Mouse (Mus musculus) lung, embryonic 14.5 days (tissue): ENCODE data around the gene Camk2d. TPM values are rescaled to one million over a fixed set of nuclear protein-coding genes. Genes with fewer than 3 reads are reported as not detected.

Experiments used
- ATAC-seq: fragments of 200-750 bp; cut with Nextera tagmentation; 2 replicates; pipeline ENCODE4 v1.8.0; 2017; ENCODE audit warnings: mild to moderate bottlenecking, moderate TSS enrichment, moderate library complexity; ENCODE audit not compliant: insufficient read depth
- DNase-seq: peaks from one replicate; pipeline ENCODE4 v3.0.0-alpha.2; 2015
- H3K27ac ChIP-seq: fragments of 300-500 bp; sonication (generic); 2 replicates; pipeline ENCODE4 v1.5.1; 2014; ENCODE audit warnings: low read depth, mild to moderate bottlenecking, moderate library complexity
- H3K27me3 ChIP-seq: fragments of 300-500 bp; sonication (generic); 2 replicates; pipeline ENCODE4 v1.6.1; 2014; ENCODE audit warnings: low read length, control low read depth; ENCODE audit not compliant: insufficient read depth
- H3K36me3 ChIP-seq: fragments of 300-500 bp; sonication (generic); 2 replicates; pipeline ENCODE4 v1.6.1; 2014; ENCODE audit warnings: control low read depth; ENCODE audit not compliant: insufficient read depth
- H3K4me1 ChIP-seq: fragments of 300-500 bp; sonication (generic); 2 replicates; pipeline ENCODE4 v1.6.1; 2014; ENCODE audit warnings: antibody characterized with exemption, control low read depth; ENCODE audit not compliant: insufficient read depth
- H3K4me2 ChIP-seq: fragments of 300-500 bp; sonication (generic); 2 replicates; pipeline ENCODE4 v1.6.1; 2014; ENCODE audit warnings: mild to moderate bottlenecking
- H3K4me3 ChIP-seq: fragments of 300-500 bp; sonication (generic); 2 replicates; pipeline ENCODE4 v1.5.1; 2014; ENCODE audit warnings: low read depth, low read length
- H3K9ac ChIP-seq: fragments of 300-500 bp; sonication (generic); 2 replicates; pipeline ENCODE4 v1.6.1; 2014
- H3K9me3 ChIP-seq: fragments of 300-500 bp; sonication (generic); 2 replicates; pipeline ENCODE4 v1.6.1; 2016; ENCODE audit warnings: low read depth, low read length, control low read depth
- CTCF ChIP-seq: IDR thresholded peaks from 2 replicates; pipeline ENCODE4 v1.5.1; 2016; ENCODE audit warnings: antibody characterized with exemption, low read depth
- WGBS: fragments of 180-500 bp; shearing (Covaris S2); extraction: QIAGEN DNeasy Blood & Tissue Kit; methylation state at CpG from one replicate; pipeline ENCODE4 v1.1.7; 2014; 5-methylcytosine and 5-hydroxymethylcytosine counted together
- polyA plus RNA-seq: library from polyadenylated mRNA; unstranded; fragments of >200 nt; fragmentation: Nextera tagmentation; extraction: Ambion mirVana; gene quantifications from 2 replicates; pipeline ENCODE4 v1.2.1, GENCODE M21; 2014

Camk2d gene
- polyA plus RNA-seq, 1 experiment from 2014 or later, result 43.2 TPM

DNA sequence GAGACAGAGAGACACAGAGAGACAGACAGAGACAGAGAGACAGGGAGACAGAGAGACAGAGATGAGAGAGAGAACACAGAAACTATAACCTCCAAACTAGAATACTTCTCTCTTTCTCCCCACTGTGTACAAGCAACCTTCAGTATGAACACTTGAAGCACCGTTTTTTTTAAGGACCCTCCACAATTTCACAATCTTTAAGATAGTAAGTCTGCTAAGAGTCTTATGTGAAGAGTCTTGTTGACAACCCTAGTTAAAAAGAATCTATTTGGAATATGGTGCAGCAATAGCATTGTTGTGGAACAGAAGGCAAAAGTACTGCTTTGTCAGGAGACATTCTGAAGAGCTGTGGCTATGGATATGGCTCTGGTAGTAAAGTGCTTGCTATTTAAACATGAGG is 274.6 kb downstream of the Camk2d start:
- Histone ChIP-seq H3K27ac (no peak overlapping the region), H3K9me3 (no peaks in the 10 kb centered on the region), H3K4me2 (no peak overlapping the region), H3K4me3 (no peak overlapping the region), H3K4me1 (no peaks in the 10 kb centered on the region), H3K27me3 (no peaks in the 10 kb centered on the region), H3K36me3 (no peaks in the 10 kb centered on the region), H3K9ac (no peak overlapping the region)
- no peak for DNase-seq
- 57% methylated on average over 1 of the region's 1 CpGs for WGBS
- no peak for ATAC-seq
- TF ChIP-seq CTCF, result no peak

DNA sequence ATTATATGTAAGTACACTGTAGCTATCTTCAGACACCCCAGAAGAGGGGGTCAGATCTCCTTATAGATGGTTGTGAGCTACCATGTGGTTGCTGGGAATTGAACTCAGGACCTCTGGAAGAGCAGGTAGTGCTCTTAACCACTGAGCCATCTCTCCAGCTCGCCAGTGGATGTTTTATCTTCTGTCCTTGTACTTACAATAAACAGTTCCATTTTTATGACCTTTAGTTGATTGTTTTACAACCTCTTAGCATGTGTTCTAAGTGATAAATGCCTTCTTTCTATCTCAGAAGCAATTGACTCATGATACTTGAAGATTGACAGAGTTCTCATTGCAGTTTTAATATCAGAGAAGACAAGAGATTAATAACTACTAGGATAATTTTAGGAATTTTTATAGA is 282.1 kb downstream of the Camk2d start:
- no peaks in the 10 kb centered on the region for H3K27me3 ChIP-seq
- H3K4me3 ChIP-seq, result no peak overlapping the region
- no peak overlapping the region for H3K27ac ChIP-seq
- no peak for ATAC-seq
- no peak for TF ChIP-seq CTCF
- H3K4me1 ChIP-seq, result no peaks in the 10 kb centered on the region
- H3K9me3 ChIP-seq, result no peaks in the 10 kb centered on the region
- H3K4me2 ChIP-seq, result no peak overlapping the region
- H3K9ac ChIP-seq, result no peak overlapping the region
- 40% methylated on average over 1 of the region's 1 CpGs for WGBS
- no peak for DNase-seq
- no peaks in the 10 kb centered on the region for H3K36me3 ChIP-seq

DNA sequence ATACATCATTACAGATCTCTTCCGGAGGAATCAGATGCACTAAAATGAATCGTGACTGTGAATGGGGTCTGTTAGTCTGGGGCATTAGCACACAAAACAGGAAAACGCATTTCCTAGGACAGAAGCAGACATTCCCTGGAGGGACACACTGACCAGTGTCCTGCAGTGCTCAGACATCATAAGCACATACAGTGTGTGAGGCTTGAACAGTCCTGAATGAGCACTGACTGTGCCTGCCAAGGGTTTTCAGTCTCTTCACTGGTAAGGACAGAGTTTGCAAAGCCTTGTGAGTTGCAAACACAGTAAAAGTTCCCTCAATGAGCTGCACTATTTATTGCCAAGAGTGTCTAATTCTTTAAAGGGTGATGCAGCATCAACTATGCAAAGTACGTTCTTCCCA is 290.0 kb downstream of the Camk2d start:
- no peak overlapping the region for H3K4me2 ChIP-seq

GRCm38 (mm10) chr3:126886644-126887043 is 290.5 kb downstream of the Camk2d start:
- TF ChIP-seq CTCF, result no peak
- no peaks in the 10 kb centered on the region for H3K36me3 ChIP-seq
- 76% methylated on average over 4 of the region's 4 CpGs for WGBS
- H3K27me3 ChIP-seq, result no peaks in the 10 kb centered on the region
- DNase-seq, result no peak
- no peaks in the 10 kb centered on the region for H3K9me3 ChIP-seq
- no peak overlapping the region for H3K4me2 ChIP-seq
- H3K4me3 ChIP-seq, result no peak overlapping the region
- no peaks in the 10 kb centered on the region for H3K4me1 ChIP-seq
- no peak overlapping the region for H3K9ac ChIP-seq
- no peak for ATAC-seq
- H3K27ac ChIP-seq, result no peak overlapping the region

More for the DNA sequence above, 290.0 kb downstream of the Camk2d start:
- no peak overlapping the region for H3K9ac ChIP-seq
- H3K9me3 ChIP-seq, result no peaks in the 10 kb centered on the region
- H3K36me3 ChIP-seq, result no peaks in the 10 kb centered on the region
- DNase-seq, result no peak
- no peak overlapping the region for H3K27ac ChIP-seq
- H3K4me1 ChIP-seq, result no peaks in the 10 kb centered on the region
- H3K4me3 ChIP-seq, result no peak overlapping the region
- WGBS, result 64% methylated on average over 4 of the region's 4 CpGs
- H3K27me3 ChIP-seq, result no peaks in the 10 kb centered on the region
- no peak for ATAC-seq
- no peak for TF ChIP-seq CTCF

Other genes starting within 250 kb of the Camk2d start
- 0.69 and 0.70 TPM in 2 replicates for gene Arsj, start 232.6 kb upstream of the Camk2d start, polyA plus RNA-seq